Mouse (Mus musculus) heart, embryonic 10.5 days (tissue): ENCODE measurements around the gene Fam161a. TPM values are rescaled to one million over a fixed set of nuclear protein-coding genes. Genes with fewer than 3 reads are reported as not detected.
"Not testable (repeated sequence)": the region's sequence is repeated elsewhere in the genome, so short reads cannot be mapped to it uniquely, and the experiment has no call there.

Experiments used
- DNase-seq: peaks from one replicate; pipeline ENCODE4 v3.0.0-alpha.2; 2017; ENCODE audit warnings: low spot score
- H3K27ac ChIP-seq: fragments of 300-500 bp; sonication (generic); 2 replicates; pipeline ENCODE4 v1.5.1; 2016; ENCODE audit warnings: mild to moderate bottlenecking
- H3K27me3 ChIP-seq: fragments of 300-500 bp; sonication (generic); 2 replicates; pipeline ENCODE4 v1.6.1; 2016; ENCODE audit warnings: mild to moderate bottlenecking; ENCODE audit not compliant: poor library complexity, insufficient read depth, severe bottlenecking
- H3K36me3 ChIP-seq: fragments of 300-500 bp; sonication (generic); 2 replicates; pipeline ENCODE4 v1.6.1; 2016; ENCODE audit warnings: mild to moderate bottlenecking, moderate library complexity
- H3K4me1 ChIP-seq: fragments of 300-500 bp; sonication (generic); 2 replicates; pipeline ENCODE4 v1.6.1; 2016; ENCODE audit warnings: mild to moderate bottlenecking
- H3K4me3 ChIP-seq: fragments of 300-500 bp; sonication (generic); 2 replicates; pipeline ENCODE4 v1.5.1; 2016; ENCODE audit warnings: mild to moderate bottlenecking, moderate library complexity
- H3K9me3 ChIP-seq: fragments of 300-500 bp; sonication (generic); 2 replicates; pipeline ENCODE4 v1.6.1; 2016; ENCODE audit warnings: mild to moderate bottlenecking, moderate library complexity
- WGBS: fragments of 180-500 bp; shearing (Covaris S2); methylation state at CpG from one replicate; pipeline ENCODE4 v1.1.7; 2016; 5-methylcytosine and 5-hydroxymethylcytosine counted together
- polyA plus RNA-seq: library from polyadenylated mRNA; unstranded; fragments of >200 nt; fragmentation: Nextera tagmentation; extraction: Ambion mirVana; gene quantifications from 2 replicates; pipeline ENCODE4 v1.2.1, GENCODE M21; 2016

Fam161a gene
- polyA plus RNA-seq, 1 experiment from 2014 or later = 1.5 TPM

- Histone ChIP-seq H3K9me3 (no peaks in the 10 kb centered on the region), H3K4me1 (no peaks in the 10 kb centered on the region), H3K27me3 (no peaks in the 10 kb centered on the region), H3K27ac (no peak overlapping the region), H3K4me3 (no peak overlapping the region), H3K36me3 (no peaks in the 10 kb centered on the region)
- DNase-seq = no peak
- WGBS = 78% methylated on average over 6 of the region's 6 CpGs
These were observed 22.1 kb downstream of the Fam161a start for GRCm38 (mm10) chr11:23029399-23029798.

- H3K27ac ChIP-seq = no peak overlapping the region
- peaks cover 8% of the 10 kb centered on the region; the same call in 1 of the 2 replicates for H3K4me1 ChIP-seq
- WGBS = 52% methylated on average over 5 of the region's 5 CpGs
- DNase-seq = no peak
- no peaks in the 10 kb centered on the region for H3K9me3 ChIP-seq
- no peak overlapping the region for H3K4me3 ChIP-seq
- no peaks in the 10 kb centered on the region for H3K36me3 ChIP-seq
- H3K27me3 ChIP-seq = peaks cover 7% of the 10 kb centered on the region
These were observed 39.9 kb downstream of the Fam161a start for GRCm38 (mm10) chr11:23047252-23047651.

- Histone ChIP-seq H3K9me3 (no peaks in the 10 kb centered on the region), H3K4me3 (peak overlapping the region; percentile 45), H3K36me3 (no peaks in the 10 kb centered on the region), H3K4me1 (peaks cover 8% of the 10 kb centered on the region; the same call in 1 of the 2 replicates), H3K27ac (no peak overlapping the region), H3K27me3 (peaks cover 7% of the 10 kb centered on the region)
- DNase-seq = no peak
- WGBS = 26% methylated on average over 20 of the region's 20 CpGs
These were observed 40.6 kb downstream of the Fam161a start for GRCm38 (mm10) chr11:23047663-23048582.

GRCm38 (mm10) chr11:23049642-23050041 is 42.3 kb downstream of the Fam161a start:
- no peaks in the 10 kb centered on the region for H3K36me3 ChIP-seq
- no peak overlapping the region for H3K27ac ChIP-seq
- no peaks in the 10 kb centered on the region for H3K9me3 ChIP-seq
- H3K4me3 ChIP-seq = no peak overlapping the region
- peaks cover 8% of the 10 kb centered on the region; the same call in 1 of the 2 replicates for H3K4me1 ChIP-seq
- no peak for DNase-seq
- peaks cover 7% of the 10 kb centered on the region for H3K27me3 ChIP-seq

GRCm38 (mm10) chr11:23052353-23052752 is 45.0 kb downstream of the Fam161a start:
- H3K27me3 ChIP-seq = peaks cover 7% of the 10 kb centered on the region
- no peak for DNase-seq
- no peaks in the 10 kb centered on the region for H3K9me3 ChIP-seq
- no peak overlapping the region for H3K27ac ChIP-seq
- peaks cover 8% of the 10 kb centered on the region; the same call in 1 of the 2 replicates for H3K4me1 ChIP-seq
- 56% methylated on average over 4 of the region's 4 CpGs for WGBS
- H3K4me3 ChIP-seq = no peak overlapping the region
- H3K36me3 ChIP-seq = no peaks in the 10 kb centered on the region

GRCm38 (mm10) chr11:23063153-23063552 is 55.8 kb downstream of the Fam161a start:
- Histone ChIP-seq H3K27ac (no peak overlapping the region), H3K9me3 (no peaks in the 10 kb centered on the region), H3K4me1 (0 out of 2 replicates have a peak, but pooled peaks cover 3% of the 10 kb centered on the region), H3K36me3 (no peaks in the 10 kb centered on the region), H3K27me3 (no peaks in the 10 kb centered on the region), H3K4me3 (no peak overlapping the region)
- DNase-seq = no peak
- 75% methylated on average over 6 of the region's 6 CpGs for WGBS

GRCm38 (mm10) chr11:23063857-23064256 is 56.5 kb downstream of the Fam161a start:
- DNase-seq = no peak
- Histone ChIP-seq H3K27ac (no peak overlapping the region), H3K4me1 (0 out of 2 replicates have a peak, but pooled peaks cover 3% of the 10 kb centered on the region), H3K9me3 (no peaks in the 10 kb centered on the region), H3K27me3 (no peaks in the 10 kb centered on the region), H3K36me3 (no peaks in the 10 kb centered on the region), H3K4me3 (no peak overlapping the region)
- 45% methylated on average over 3 of the region's 3 CpGs for WGBS

GRCm38 (mm10) chr11:23064276-23064675 is 56.9 kb downstream of the Fam161a start:
- H3K27me3 ChIP-seq, H3K9me3 ChIP-seq, H3K27ac ChIP-seq, H3K36me3 ChIP-seq, H3K4me1 ChIP-seq, H3K4me3 ChIP-seq, DNase-seq: not testable (repeated sequence)
- WGBS = 53% methylated on average over 3 of the region's 3 CpGs

- no peaks in the 10 kb centered on the region for H3K9me3 ChIP-seq
- no peaks in the 10 kb centered on the region for H3K27me3 ChIP-seq
- no peak for DNase-seq
- H3K4me1 ChIP-seq = 0 out of 2 replicates have a peak, but pooled peaks cover 3% of the 10 kb centered on the region
- 84% methylated on average over 2 of the region's 2 CpGs for WGBS
- no peak overlapping the region for H3K4me3 ChIP-seq
- H3K27ac ChIP-seq = no peak overlapping the region
- H3K36me3 ChIP-seq = no peaks in the 10 kb centered on the region
These were observed 57.9 kb downstream of the Fam161a start for GRCm38 (mm10) chr11:23065167-23065668.

- Histone ChIP-seq H3K36me3 (no peaks in the 10 kb centered on the region), H3K27ac (peak overlapping the region; percentile 90), H3K4me3 (peak overlapping the region; percentile 73), H3K4me1 (0 out of 2 replicates have a peak, but pooled peaks cover 3% of the 10 kb centered on the region), H3K9me3 (no peaks in the 10 kb centered on the region), H3K27me3 (no peaks in the 10 kb centered on the region)
- DNase-seq = peak; percentile 95
- WGBS = under 1% methylated on average over 49 of the region's 49 CpGs
These were observed 60.2 kb downstream of the Fam161a start for GRCm38 (mm10) chr11:23067395-23068136.

- Histone ChIP-seq H3K4me1 (0 out of 2 replicates have a peak, but pooled peaks cover 3% of the 10 kb centered on the region), H3K27me3 (no peaks in the 10 kb centered on the region), H3K4me3 (peak overlapping the region; percentile 73), H3K9me3 (no peaks in the 10 kb centered on the region), H3K36me3 (no peaks in the 10 kb centered on the region), H3K27ac (peak overlapping the region; percentile 90)
- DNase-seq = no peak
- 10% methylated on average over 10 of the region's 10 CpGs for WGBS
These were observed 60.9 kb downstream of the Fam161a start for GRCm38 (mm10) chr11:23068201-23068600.

GRCm38 (mm10) chr11:23068986-23069385 is 61.7 kb downstream of the Fam161a start:
- H3K4me3 ChIP-seq, DNase-seq, H3K27me3 ChIP-seq, H3K4me1 ChIP-seq, H3K36me3 ChIP-seq, H3K9me3 ChIP-seq, H3K27ac ChIP-seq: not testable (repeated sequence)
- WGBS = 88% methylated on average over 9 of the region's 9 CpGs

GRCm38 (mm10) chr11:23074841-23075240 is 67.5 kb downstream of the Fam161a start:
- no peak for DNase-seq
- WGBS = 69% methylated on average over 7 of the region's 7 CpGs
- no peak overlapping the region for H3K27ac ChIP-seq

More at GRCm38 (mm10) chr11:23074841-23075240, 67.5 kb downstream of the Fam161a start:
- Histone ChIP-seq H3K4me3 (no peak overlapping the region), H3K9me3 (no peaks in the 10 kb centered on the region), H3K4me1 (no peaks in the 10 kb centered on the region), H3K27me3 (no peaks in the 10 kb centered on the region), H3K36me3 (no peaks in the 10 kb centered on the region)
